Mouse (Mus musculus): Measurements from ENCODE around the gene Kdm8. TPM values are rescaled to one million over a fixed set of nuclear protein-coding genes. Genes with fewer than 3 reads are reported as not detected.

The Kdm8 gene
- 18.7 and 19.5 TPM in 2 replicates for polyA plus RNA-seq (2016; fragmentation: Nextera tagmentation; extraction: Ambion mirVana)

DNA sequence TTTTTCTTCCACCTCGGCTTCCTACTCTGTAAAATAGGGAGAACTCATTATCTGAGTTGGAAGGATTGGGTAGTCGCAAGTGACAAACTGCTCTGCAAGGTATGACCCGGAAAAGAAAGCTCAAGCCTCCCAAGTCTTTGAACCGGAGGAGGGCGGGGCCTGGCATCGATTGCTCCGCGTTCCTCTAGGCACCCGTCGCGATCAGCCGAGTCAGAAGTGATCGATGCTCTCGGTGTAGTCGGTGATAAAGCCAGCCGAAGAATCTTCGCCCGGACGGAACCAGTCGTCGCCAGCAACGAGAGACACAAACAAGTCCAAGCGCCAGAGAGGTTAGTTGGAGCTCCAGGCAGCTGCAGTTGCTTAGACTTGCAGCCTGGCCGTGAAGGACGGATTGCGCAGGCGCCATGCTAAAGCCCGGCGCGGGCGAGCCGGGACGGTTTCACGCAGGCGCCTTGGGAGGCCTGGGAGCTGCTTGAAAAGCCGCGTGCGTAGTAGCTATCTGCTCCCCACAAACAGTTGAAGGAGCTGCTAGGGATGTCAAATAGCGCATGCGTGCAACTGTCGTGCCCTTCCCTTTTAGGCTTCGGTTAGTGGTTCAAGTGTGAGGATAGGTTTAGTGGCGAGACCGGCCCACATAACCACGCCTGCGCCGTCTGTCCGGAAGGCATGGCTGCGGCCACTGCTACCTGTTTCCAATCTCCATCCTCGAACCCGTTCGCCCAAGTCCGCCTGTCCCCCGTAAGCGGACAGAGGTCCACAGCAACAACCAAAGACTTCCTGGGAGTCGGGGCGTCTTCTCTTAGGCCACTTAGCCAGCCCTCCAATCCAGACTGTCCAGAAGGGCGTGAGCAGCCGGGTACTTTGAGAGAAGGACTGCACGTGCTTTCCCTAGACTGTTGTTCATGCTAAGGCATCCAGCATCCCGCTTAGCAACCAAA, at the start of gene Kdm8:
Kdm8 (plus strand) TSS at position 213 of the 938 bp plus-strand sequence.
- Histone ChIP-seq H3K27me3 (ENCODE audit: low read depth, poor library complexity, severe bottlenecking) (no peaks in the 10 kb centered on the region), H3K4me1 (peaks cover 17% of the 10 kb centered on the region), H3K36me3 (peaks cover 6% of the 10 kb centered on the region; the same call in 1 of the 2 replicates), H3K9me3 (replicated peaks) (no peaks in the 10 kb centered on the region), H3K4me3 (peak within 1 kb of the TSS; percentile 75), H3K27ac (peak within 1 kb of the TSS; percentile 98)
- peak; percentile 94 for DNase-seq (ENCODE audit: low spot score)
- WGBS = 5% methylated on average over 61 of the region's 61 CpGs

DNA sequence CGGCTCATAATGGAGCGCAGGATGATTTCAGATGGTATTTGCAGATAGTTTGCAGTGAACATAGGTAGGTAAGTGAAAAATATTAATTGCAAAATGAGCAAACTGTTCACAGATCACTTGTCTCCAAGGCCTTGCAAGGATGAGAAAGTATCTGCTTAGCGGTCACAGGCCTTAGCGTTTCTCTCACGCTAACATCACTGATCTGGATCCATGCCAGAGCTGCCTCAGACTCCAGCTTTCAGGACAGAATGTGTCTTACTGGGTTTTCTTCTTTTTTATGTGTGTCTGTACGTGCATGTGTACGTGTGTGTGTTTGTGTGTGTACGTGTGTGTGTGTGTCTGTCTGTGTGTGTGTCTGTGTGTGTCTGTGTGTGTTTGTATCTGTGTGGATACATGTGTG, 46.4 kb upstream of the Kdm8 start:
- 95% methylated on average over 8 of the region's 8 CpGs for WGBS
- no peak overlapping the region for H3K4me3 ChIP-seq
- peaks cover 8% of the 10 kb centered on the region; the same call in 1 of the 2 replicates for H3K27me3 ChIP-seq (ENCODE audit: low read depth, poor library complexity, severe bottlenecking)
- no peak for DNase-seq (ENCODE audit: low spot score)
- no peaks in the 10 kb centered on the region for H3K36me3 ChIP-seq
- no peak overlapping the region for H3K27ac ChIP-seq
- peaks cover 7% of the 10 kb centered on the region for H3K4me1 ChIP-seq
- H3K9me3 ChIP-seq (replicated peaks) = no peaks in the 10 kb centered on the region

DNA sequence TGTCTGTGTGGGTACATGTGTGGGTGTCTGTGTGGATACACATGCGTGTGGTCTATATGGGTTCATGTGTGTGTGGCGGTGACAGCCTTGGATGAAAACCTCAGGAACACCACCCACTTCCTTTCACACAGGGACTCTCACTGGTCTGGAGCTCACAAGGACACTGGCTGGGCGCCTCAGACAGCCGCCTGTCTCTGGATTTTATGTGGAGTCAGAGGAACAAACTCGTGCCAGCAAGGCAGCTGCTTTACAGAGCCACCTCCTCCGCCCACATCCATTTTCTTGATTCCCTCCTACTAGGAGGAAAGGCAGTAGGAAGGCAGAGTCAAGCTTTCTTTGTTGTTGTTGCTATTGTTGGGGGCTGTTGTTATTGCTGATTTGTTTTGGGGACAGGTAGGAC, 45.8 kb upstream of the Kdm8 start:
- DNase-seq (ENCODE audit: low spot score) = no peak
- no peaks in the 10 kb centered on the region for H3K9me3 ChIP-seq (replicated peaks)
- no peak overlapping the region for H3K27ac ChIP-seq
- H3K4me1 ChIP-seq = 0 out of 2 replicates have a peak, but pooled peaks cover 6% of the 10 kb centered on the region
- no peaks in the 10 kb centered on the region for H3K36me3 ChIP-seq
- H3K27me3 ChIP-seq (ENCODE audit: low read depth, poor library complexity, severe bottlenecking) = peaks cover 8% of the 10 kb centered on the region; the same call in 1 of the 2 replicates
- WGBS = 75% methylated on average over 6 of the region's 6 CpGs
- no peak overlapping the region for H3K4me3 ChIP-seq

DNA sequence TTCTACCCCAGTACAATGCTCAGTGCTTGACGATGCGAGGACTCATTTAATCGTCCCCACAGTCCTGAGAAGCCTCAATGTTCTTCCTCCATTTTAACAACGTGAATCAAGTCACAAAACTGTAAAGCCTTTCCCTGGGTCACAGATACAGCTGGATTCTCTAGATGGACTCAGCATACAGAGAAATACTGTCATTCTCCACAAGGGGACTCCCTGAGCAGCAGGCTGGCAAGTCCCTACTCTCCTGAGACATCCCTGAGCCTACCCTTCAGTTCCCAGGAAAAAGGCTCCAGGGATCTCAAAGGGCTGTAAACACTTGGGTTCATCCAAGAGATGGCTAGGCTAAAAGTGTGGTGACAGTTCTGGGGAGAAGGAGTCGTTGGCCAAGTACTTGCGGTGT, 37.3 kb upstream of the Kdm8 start:
- Histone ChIP-seq H3K4me3 (no peak overlapping the region), H3K4me1 (no peaks in the 10 kb centered on the region), H3K27ac (no peak overlapping the region), H3K27me3 (ENCODE audit: low read depth, poor library complexity, severe bottlenecking) (no peaks in the 10 kb centered on the region), H3K9me3 (replicated peaks) (no peaks in the 10 kb centered on the region), H3K36me3 (no peaks in the 10 kb centered on the region)
- 79% methylated on average over 6 of the region's 6 CpGs for WGBS
- no peak for DNase-seq (ENCODE audit: low spot score)

DNA sequence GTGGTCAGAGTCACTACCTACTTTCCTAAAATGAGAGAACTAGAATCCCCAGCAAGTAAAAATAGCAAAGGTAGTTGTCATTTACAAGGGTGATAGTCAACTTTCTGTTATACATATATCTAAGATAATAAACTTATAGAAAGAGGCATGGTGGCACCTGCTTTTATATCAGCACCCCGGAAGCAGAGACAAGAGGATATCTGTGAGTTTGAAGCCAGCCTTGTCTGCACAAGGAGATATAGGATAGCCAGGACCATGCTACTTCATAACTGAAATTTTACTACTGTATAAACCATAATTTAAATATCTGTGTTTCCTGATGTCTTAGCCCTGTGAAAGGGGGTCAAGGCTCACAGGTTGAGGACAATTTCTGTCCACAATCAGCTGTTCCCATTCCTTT, 29.4 kb upstream of the Kdm8 start:
- 98% methylated on average over 1 of the region's 1 CpGs for WGBS
- H3K4me3 ChIP-seq = no peak overlapping the region
- H3K27ac ChIP-seq = no peak overlapping the region
- H3K27me3 ChIP-seq (ENCODE audit: low read depth, poor library complexity, severe bottlenecking) = no peaks in the 10 kb centered on the region
- peaks cover 4% of the 10 kb centered on the region; the same call in 1 of the 2 replicates for H3K4me1 ChIP-seq
- H3K36me3 ChIP-seq = no peaks in the 10 kb centered on the region
- no peak for DNase-seq (ENCODE audit: low spot score)
- H3K9me3 ChIP-seq (replicated peaks) = no peaks in the 10 kb centered on the region

DNA sequence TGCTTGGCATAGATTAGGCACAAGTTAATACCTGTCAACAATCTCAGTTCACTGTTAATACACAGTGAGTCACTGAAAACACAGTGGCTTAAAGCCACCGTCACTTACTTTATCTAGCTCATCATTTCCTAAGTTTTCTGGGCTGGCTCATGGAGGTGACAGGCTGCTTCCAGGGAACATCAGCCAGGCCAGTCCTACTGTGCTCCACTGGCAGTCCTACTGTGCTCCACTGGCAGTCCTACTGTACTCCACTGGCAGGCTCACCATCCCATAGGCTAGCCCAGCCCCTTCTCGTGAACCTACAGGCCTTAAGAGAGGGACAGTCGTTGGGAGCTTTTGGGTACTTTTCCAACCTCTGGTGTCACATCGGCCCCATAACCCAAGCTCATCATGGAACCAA, 28.7 kb upstream of the Kdm8 start:
- Histone ChIP-seq H3K9me3 (replicated peaks) (no peaks in the 10 kb centered on the region), H3K4me1 (peaks cover 4% of the 10 kb centered on the region; the same call in 1 of the 2 replicates), H3K27ac (no peak overlapping the region), H3K36me3 (no peaks in the 10 kb centered on the region), H3K4me3 (no peak overlapping the region), H3K27me3 (ENCODE audit: low read depth, poor library complexity, severe bottlenecking) (no peaks in the 10 kb centered on the region)
- DNase-seq (ENCODE audit: low spot score) = no peak
- WGBS = 84% methylated on average over 4 of the region's 4 CpGs

DNA sequence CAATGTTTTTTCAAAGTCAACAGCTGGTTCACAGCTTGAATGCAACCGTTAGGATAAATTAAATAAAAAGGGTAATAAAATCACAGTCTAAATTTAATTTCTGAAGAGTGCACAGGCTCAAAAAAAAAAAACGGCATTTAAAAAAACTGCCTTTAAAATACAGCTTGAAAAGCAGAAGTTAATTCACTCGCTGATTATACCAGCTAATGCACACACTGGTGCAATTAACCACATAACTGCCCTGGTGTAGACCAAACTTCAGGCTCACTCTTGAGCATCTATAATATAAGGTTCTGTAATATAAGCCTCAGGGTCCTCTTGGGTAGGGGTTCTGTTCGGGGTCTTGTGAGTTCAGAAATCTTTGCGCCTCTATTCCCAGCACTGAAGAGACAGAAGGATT, 27.7 kb upstream of the Kdm8 start:
- no peaks in the 10 kb centered on the region for H3K27me3 ChIP-seq (ENCODE audit: low read depth, poor library complexity, severe bottlenecking)
- no peaks in the 10 kb centered on the region for H3K9me3 ChIP-seq (replicated peaks)
- DNase-seq (ENCODE audit: low spot score) = no peak
- H3K36me3 ChIP-seq = no peaks in the 10 kb centered on the region
- 81% methylated on average over 5 of the region's 5 CpGs for WGBS
- H3K27ac ChIP-seq = no peak overlapping the region
- peaks cover 4% of the 10 kb centered on the region; the same call in 1 of the 2 replicates for H3K4me1 ChIP-seq
- no peak overlapping the region for H3K4me3 ChIP-seq

DNA sequence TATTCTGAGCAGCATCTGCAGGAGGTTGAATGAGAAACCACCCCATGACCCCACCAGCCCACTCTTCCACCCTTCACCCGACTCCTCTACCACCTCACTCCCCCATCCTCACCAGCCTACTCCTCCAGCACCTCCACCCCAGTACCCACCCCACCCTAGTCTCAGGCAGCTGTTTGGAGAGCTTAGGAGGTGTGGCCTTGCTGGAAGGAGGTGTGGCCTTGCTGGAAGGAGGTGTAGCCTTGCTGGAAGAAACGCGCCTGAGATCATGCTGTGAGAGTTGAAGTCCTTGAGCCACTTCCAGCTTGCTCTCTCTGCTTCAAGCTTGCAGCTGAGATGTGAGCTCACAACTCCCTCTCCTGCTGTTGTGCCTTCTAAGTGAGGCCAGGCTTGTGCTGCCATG, 26.1 kb upstream of the Kdm8 start:
- no peak for DNase-seq (ENCODE audit: low spot score)
- H3K27ac ChIP-seq = no peak overlapping the region
- H3K9me3 ChIP-seq (replicated peaks) = no peaks in the 10 kb centered on the region
- H3K4me3 ChIP-seq = no peak overlapping the region
- peaks cover 4% of the 10 kb centered on the region; the same call in 1 of the 2 replicates for H3K4me1 ChIP-seq
- H3K27me3 ChIP-seq (ENCODE audit: low read depth, poor library complexity, severe bottlenecking) = no peaks in the 10 kb centered on the region
- 17% methylated on average over 3 of the region's 3 CpGs for WGBS
- no peaks in the 10 kb centered on the region for H3K36me3 ChIP-seq

DNA sequence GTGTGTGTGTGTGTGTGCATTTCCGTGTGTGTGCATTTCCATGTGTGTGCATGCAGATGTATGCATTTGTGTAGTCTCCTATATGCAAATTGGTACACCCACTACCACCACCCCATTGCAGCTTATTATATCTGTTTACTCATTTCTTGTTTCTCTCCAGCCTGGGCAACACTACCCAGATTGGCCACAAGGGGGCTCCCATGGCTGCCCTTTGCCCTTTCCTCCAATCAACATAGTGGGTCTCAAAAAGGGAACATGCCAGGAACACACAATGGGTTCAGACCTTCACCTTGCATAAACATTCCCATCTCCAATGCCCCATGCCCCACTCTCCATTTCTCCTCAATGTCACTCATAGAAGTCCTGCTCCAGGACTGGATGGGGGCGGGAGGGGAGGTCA, 24.3 kb upstream of the Kdm8 start:
- H3K9me3 ChIP-seq (replicated peaks) = no peaks in the 10 kb centered on the region
- H3K27me3 ChIP-seq (ENCODE audit: low read depth, poor library complexity, severe bottlenecking) = no peaks in the 10 kb centered on the region
- no peaks in the 10 kb centered on the region for H3K36me3 ChIP-seq
- 61% methylated on average over 2 of the region's 2 CpGs for WGBS
- peak; percentile 59 for DNase-seq (ENCODE audit: low spot score)
- peaks cover 4% of the 10 kb centered on the region; the same call in 1 of the 2 replicates for H3K4me1 ChIP-seq
- no peak overlapping the region for H3K4me3 ChIP-seq
- no peak overlapping the region for H3K27ac ChIP-seq

DNA sequence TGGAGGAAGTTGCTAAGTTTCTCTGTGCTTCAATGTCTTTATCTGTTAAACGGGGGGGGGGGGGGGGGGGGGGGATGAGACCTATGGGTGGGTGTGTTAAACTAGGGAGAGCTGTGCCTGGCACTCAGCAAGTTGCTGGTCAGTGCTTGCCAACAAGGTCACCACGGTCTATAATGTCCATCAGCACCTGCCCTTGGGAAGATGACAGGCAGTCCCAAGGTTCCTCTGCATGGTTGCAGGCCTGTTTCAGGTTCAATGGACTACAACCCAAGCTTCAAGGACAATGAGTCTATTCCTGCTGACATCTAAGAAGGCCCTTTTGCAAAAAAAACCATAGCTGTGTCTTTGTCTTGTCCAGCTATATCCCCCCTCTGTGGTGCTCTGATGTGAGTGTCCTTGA, 22.6 kb upstream of the Kdm8 start:
- H3K4me3 ChIP-seq = no peak overlapping the region
- 65% methylated on average over 2 of the region's 2 CpGs for WGBS
- no peak for DNase-seq (ENCODE audit: low spot score)
- no peaks in the 10 kb centered on the region for H3K9me3 ChIP-seq (replicated peaks)
- no peaks in the 10 kb centered on the region for H3K27me3 ChIP-seq (ENCODE audit: low read depth, poor library complexity, severe bottlenecking)
- no peaks in the 10 kb centered on the region for H3K36me3 ChIP-seq
- H3K4me1 ChIP-seq = peaks cover 4% of the 10 kb centered on the region; the same call in 1 of the 2 replicates
- no peak overlapping the region for H3K27ac ChIP-seq

DNA sequence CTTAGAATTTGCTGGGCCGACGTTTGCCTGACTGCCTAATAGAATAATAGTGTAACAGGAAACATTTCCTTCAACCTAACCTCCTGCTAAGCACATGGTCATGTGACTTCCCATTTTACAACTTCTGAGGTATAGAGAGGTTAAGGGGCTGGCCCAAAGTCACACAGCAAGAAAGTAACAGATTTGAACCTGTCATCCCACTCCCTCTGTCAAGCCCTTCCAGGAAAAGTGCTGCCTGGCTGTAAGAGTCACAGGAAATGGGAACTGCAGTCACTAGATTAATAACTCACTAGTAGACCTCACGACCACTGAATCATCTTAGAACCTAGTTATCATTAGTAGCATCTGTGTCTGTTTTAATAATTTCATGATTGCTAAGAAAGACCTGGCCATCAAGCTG, 21.4 kb upstream of the Kdm8 start:
- 74% methylated on average over 3 of the region's 3 CpGs for WGBS
- Histone ChIP-seq H3K4me3 (no peak overlapping the region), H3K27ac (no peak overlapping the region), H3K4me1 (peaks cover 4% of the 10 kb centered on the region; the same call in 1 of the 2 replicates), H3K27me3 (ENCODE audit: low read depth, poor library complexity, severe bottlenecking) (no peaks in the 10 kb centered on the region), H3K9me3 (replicated peaks) (no peaks in the 10 kb centered on the region), H3K36me3 (no peaks in the 10 kb centered on the region)
- no peak for DNase-seq (ENCODE audit: low spot score)

DNA sequence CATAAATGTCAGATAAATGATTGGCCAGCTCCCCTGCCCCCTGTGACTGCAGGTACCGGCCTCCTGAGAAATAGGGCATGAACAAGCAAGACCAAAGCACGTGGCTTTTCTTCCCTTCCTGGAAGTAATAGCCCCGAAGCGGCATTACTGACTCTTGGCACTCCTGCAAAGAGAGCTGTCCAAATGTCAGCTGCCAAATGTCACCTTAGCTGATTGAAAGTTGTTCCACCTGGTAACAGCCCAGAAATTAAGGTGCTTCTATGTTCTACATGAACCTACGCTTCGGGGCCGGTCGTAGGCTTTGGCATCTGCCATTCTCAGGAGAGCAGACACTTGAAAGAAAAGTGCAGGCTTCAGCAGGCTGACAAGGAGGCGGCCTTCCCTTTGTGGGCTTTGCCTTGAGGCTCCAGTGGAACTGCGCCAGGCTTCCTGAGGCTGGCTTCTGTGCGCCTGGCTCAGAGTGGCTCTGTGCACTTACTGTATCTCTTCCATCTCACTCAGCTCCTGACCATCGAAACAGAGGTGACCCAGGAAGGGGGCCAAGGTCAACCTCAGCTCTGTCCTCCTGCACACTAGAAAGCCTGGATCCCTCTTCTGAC, 16.9 kb upstream of the Kdm8 start:
- H3K27ac ChIP-seq = no peak overlapping the region; the same call in 1 of the 2 replicates
- H3K36me3 ChIP-seq = no peaks in the 10 kb centered on the region
- H3K4me1 ChIP-seq = 0 out of 2 replicates have a peak, but pooled peaks cover 7% of the 10 kb centered on the region
- H3K27me3 ChIP-seq (ENCODE audit: low read depth, poor library complexity, severe bottlenecking) = no peaks in the 10 kb centered on the region
- no peaks in the 10 kb centered on the region for H3K9me3 ChIP-seq (replicated peaks)
- DNase-seq (ENCODE audit: low spot score) = no peak
- no peak overlapping the region for H3K4me3 ChIP-seq
- 83% methylated on average over 12 of the region's 12 CpGs for WGBS

DNA sequence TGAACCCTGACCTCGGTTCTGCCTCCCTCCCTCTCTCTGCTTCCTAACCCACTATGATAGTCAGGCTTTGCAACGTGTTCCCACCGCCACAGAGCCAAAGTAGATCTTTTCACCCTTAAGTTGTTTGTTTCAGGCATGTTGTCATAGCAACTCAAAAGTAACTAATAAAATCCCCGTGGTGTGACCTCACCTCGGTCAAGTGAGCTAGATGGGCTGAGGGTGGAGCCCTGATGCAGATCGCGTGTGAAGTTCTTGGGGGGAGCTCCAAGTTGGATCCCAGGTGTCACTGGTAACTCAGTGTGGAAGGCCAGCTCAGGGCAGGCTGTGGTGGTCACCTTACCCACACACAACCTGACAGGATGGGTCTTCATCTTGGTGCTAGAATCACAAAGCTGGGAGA, 16.1 kb upstream of the Kdm8 start:
- Histone ChIP-seq H3K27ac (no peak overlapping the region; the same call in 1 of the 2 replicates), H3K4me1 (0 out of 2 replicates have a peak, but pooled peaks cover 7% of the 10 kb centered on the region), H3K27me3 (ENCODE audit: low read depth, poor library complexity, severe bottlenecking) (no peaks in the 10 kb centered on the region), H3K4me3 (no peak overlapping the region), H3K9me3 (replicated peaks) (no peaks in the 10 kb centered on the region), H3K36me3 (no peaks in the 10 kb centered on the region)
- DNase-seq (ENCODE audit: low spot score) = no peak
- WGBS = 86% methylated on average over 7 of the region's 7 CpGs
